Mouse (Mus musculus) lung, embryonic 15.5 days (tissue): ENCODE results near the gene Tpk1. TPM values are rescaled to one million over a fixed set of nuclear protein-coding genes. Genes with fewer than 3 reads are reported as not detected.
A peak's percentile ranks its signal among the peaks of the same experiment; 100 is the strongest.

Experiments
- ATAC-seq: fragments of 200-750 bp; cut with Nextera tagmentation; 2 replicates; pipeline ENCODE4 v1.8.0; 2017; ENCODE audit warnings: moderate number of reproducible peaks, borderline replicate concordance; ENCODE audit not compliant: low FRiP score, low TSS enrichment; ENCODE audit errors: extremely low read depth
- H3K27ac ChIP-seq: fragments of 300-500 bp; sonication (generic); 2 replicates; pipeline ENCODE4 v1.5.1; 2015; ENCODE audit warnings: moderate library complexity, mild to moderate bottlenecking, inconsistent platforms
- H3K27me3 ChIP-seq: fragments of 300-500 bp; sonication (generic); 2 replicates; pipeline ENCODE4 v1.6.1; 2015; ENCODE audit warnings: inconsistent platforms
- H3K36me3 ChIP-seq: fragments of 300-500 bp; sonication (generic); 2 replicates; pipeline ENCODE4 v1.6.1; 2015; ENCODE audit warnings: inconsistent platforms
- H3K4me1 ChIP-seq: fragments of 300-500 bp; sonication (generic); 2 replicates; pipeline ENCODE4 v1.6.1; 2015; ENCODE audit warnings: inconsistent platforms
- H3K4me2 ChIP-seq: fragments of 300-500 bp; sonication (generic); 2 replicates; pipeline ENCODE4 v1.6.1; 2015; ENCODE audit warnings: inconsistent platforms, mild to moderate bottlenecking, moderate library complexity
- H3K4me3 ChIP-seq: fragments of 300-500 bp; sonication (generic); 2 replicates; pipeline ENCODE4 v1.5.1; 2015; ENCODE audit warnings: mild to moderate bottlenecking, inconsistent platforms
- H3K9ac ChIP-seq: fragments of 300-500 bp; sonication (generic); 2 replicates; pipeline ENCODE4 v1.6.1; 2015; ENCODE audit warnings: inconsistent platforms
- H3K9me3 ChIP-seq: fragments of 300-500 bp; sonication (generic); 2 replicates; pipeline ENCODE4 v1.6.1; 2016; ENCODE audit warnings: inconsistent platforms
- WGBS: fragments of 180-500 bp; shearing (Covaris S2); methylation state at CpG from one replicate; pipeline ENCODE4 v1.1.7; 2015; 5-methylcytosine and 5-hydroxymethylcytosine counted together
- polyA plus RNA-seq: library from polyadenylated mRNA; unstranded; fragments of >200 nt; fragmentation: Nextera tagmentation; extraction: Ambion mirVana; gene quantifications from 2 replicates; pipeline ENCODE4 v1.2.1, GENCODE M21; 2015

The Tpk1 gene
- polyA plus RNA-seq, 1 experiment from 2014 or later, result 11.5 TPM

GRCm38 (mm10) chr6:43337491-43337961 lies 328.6 kb downstream of the Tpk1 start:
- ATAC-seq, result peak; percentile 84
- Histone ChIP-seq H3K4me1 (peaks cover 25% of the 10 kb centered on the region), H3K27me3 (no peaks in the 10 kb centered on the region), H3K36me3 (no peaks in the 10 kb centered on the region), H3K4me3 (no peak overlapping the region), H3K9me3 (no peaks in the 10 kb centered on the region), H3K4me2 (no peak overlapping the region), H3K9ac (no peak overlapping the region), H3K27ac (0 out of 2 replicates have a peak overlapping the region, but pooled peaks have one; percentile 0)
- 12% methylated on average over 10 of the region's 10 CpGs for WGBS

GRCm38 (mm10) chr6:43335619-43336234 lies 330.4 kb downstream of the Tpk1 start:
- ATAC-seq, result peak; percentile 43; the same call in 1 of the 2 replicates
- H3K27ac ChIP-seq, result no peak overlapping the region
- no peaks in the 10 kb centered on the region for H3K36me3 ChIP-seq

GRCm38 (mm10) chr6:43333479-43333878 lies 332.6 kb downstream of the Tpk1 start:
- H3K9ac ChIP-seq, result no peak overlapping the region
- no peaks in the 10 kb centered on the region for H3K36me3 ChIP-seq
- no peak overlapping the region for H3K4me3 ChIP-seq
- no peak overlapping the region for H3K4me2 ChIP-seq
- H3K27ac ChIP-seq, result peak overlapping the region; percentile 46
- no peak for ATAC-seq
- no peaks in the 10 kb centered on the region for H3K27me3 ChIP-seq
- H3K9me3 ChIP-seq, result no peaks in the 10 kb centered on the region
- peaks cover 22% of the 10 kb centered on the region for H3K4me1 ChIP-seq
- WGBS, result 48% methylated on average over 4 of the region's 4 CpGs

More at GRCm38 (mm10) chr6:43335619-43336234, 330.4 kb downstream of the Tpk1 start:
- Histone ChIP-seq H3K9me3 (no peaks in the 10 kb centered on the region), H3K27me3 (no peaks in the 10 kb centered on the region), H3K4me2 (no peak overlapping the region), H3K4me1 (peaks cover 24% of the 10 kb centered on the region), H3K9ac (no peak overlapping the region), H3K4me3 (no peak overlapping the region)
- 50% methylated on average over 3 of the region's 3 CpGs for WGBS

DNA sequence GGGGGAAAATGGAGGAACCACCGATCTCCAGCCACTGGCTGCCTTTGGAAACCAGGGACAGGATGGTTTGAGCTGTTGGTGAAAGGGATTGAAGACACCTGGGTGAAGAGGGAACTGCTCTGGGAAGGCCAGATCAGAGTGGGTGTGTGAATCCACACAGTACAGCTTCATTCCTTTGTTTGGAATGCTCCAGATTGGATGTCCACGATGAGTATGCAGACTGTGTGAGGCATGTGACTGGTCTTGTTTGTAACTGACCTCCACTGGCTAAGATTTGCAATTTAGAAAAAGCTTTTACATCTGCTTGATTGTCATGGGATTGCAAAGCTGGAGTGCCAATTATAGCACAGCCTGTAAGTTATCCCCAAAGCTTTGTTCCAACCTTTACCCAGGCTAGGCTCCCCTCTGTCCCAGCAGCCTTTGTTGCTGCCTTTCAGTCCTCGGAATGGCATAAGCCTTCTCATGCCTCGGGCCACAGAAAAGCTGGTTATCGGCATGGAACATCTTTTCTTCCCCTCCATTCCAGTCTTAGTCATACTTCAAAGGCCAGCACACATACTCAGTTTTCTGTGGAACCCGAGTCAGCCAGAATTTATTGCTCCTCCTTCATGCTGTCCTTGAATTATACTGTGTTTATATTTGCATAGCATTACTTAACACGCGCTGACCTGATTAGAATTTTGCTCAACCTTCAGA lies 353.0 kb downstream of the Tpk1 start:
- Histone ChIP-seq H3K4me2 (no peak overlapping the region), H3K9ac (no peak overlapping the region), H3K36me3 (no peaks in the 10 kb centered on the region), H3K27ac (no peak overlapping the region), H3K27me3 (no peaks in the 10 kb centered on the region), H3K4me3 (no peak overlapping the region), H3K4me1 (peaks cover 19% of the 10 kb centered on the region), H3K9me3 (no peaks in the 10 kb centered on the region)
- peak; percentile 38; the same call in 1 of the 2 replicates for ATAC-seq
- WGBS, result 55% methylated on average over 8 of the region's 8 CpGs

DNA sequence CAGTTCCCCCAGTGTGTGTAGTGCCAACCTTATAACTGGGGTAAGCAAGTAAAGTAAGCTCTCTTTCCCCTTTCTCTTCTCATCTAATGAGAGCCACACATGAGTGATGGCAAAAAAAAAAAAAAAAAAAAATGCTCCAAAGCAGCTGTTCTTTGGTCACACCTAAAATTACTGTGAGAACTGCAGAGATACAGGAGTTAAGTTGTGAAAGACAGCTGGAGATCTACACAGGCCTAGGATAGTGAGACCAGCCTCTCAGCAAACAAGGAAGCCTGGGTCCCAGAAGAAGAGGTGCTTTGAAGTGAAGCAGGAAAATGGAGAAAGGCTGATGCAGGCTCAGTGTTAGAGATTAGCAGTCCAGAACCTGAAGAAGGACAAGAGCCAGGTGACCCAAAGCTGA lies 353.5 kb downstream of the Tpk1 start:
- ATAC-seq, result no peak
- H3K36me3 ChIP-seq, result no peaks in the 10 kb centered on the region
- peaks cover 19% of the 10 kb centered on the region for H3K4me1 ChIP-seq
- no peak overlapping the region for H3K4me3 ChIP-seq
- no peak overlapping the region for H3K9ac ChIP-seq
- no peak overlapping the region for H3K4me2 ChIP-seq
- H3K9me3 ChIP-seq, result no peaks in the 10 kb centered on the region
- H3K27ac ChIP-seq, result no peak overlapping the region
- no peaks in the 10 kb centered on the region for H3K27me3 ChIP-seq

DNA sequence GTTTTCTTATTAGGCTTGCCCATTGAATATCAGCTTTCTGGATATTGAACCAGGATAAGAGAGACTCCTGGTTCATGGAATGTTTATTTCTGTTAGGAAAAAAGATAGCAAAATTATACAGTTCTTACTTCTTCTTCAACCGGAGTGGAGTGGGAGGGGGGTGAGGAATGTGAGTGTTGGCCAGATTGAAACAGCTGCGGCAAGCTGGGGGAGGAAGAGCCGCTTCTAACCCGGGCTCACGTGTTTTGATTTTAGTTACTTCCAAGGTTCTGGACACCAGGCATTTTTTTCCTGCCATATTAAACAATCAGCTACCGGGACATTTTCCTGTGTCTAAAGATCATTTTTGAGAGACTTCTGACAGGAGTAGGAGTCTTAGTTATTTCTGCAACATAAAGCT lies 356.0 kb downstream of the Tpk1 start:
- no peak for ATAC-seq
- Histone ChIP-seq H3K4me1 (peaks cover 19% of the 10 kb centered on the region), H3K27me3 (no peaks in the 10 kb centered on the region), H3K9ac (no peak overlapping the region), H3K4me3 (no peak overlapping the region), H3K9me3 (no peaks in the 10 kb centered on the region), H3K4me2 (no peak overlapping the region), H3K36me3 (no peaks in the 10 kb centered on the region), H3K27ac (0 out of 2 replicates have a peak overlapping the region, but pooled peaks have one; percentile 29)
- 26% methylated on average over 6 of the region's 6 CpGs for WGBS

DNA sequence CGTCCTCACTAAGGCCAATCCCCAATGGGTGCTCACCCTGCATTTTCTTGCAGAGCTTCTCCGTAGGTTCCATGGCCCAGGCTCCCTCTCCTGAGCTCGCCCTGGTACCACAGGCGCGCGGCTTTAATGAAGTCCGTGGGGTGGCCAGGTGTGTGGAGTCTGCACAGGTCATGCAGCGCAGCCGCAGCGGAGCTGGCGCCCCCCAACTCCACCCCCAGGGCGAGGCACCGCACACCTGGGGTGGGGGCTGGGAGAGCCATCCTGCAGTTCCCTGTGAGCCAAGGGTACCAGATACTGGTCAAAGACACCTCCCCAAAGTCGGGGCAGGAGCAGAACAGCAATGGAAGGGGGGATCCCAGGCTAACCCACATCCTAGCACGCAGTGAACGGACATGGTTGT lies 356.6 kb downstream of the Tpk1 start, which contains the start of gene Nobox:
Gene Nobox (minus strand): TSS at position 101 of the 400 bp plus-strand sequence.
- H3K27ac ChIP-seq, result 0 out of 2 replicates have a peak within 1 kb of the TSS, but pooled peaks have one; percentile 29
- peak; percentile 15 for ATAC-seq
- H3K4me1 ChIP-seq, result peaks cover 19% of the 10 kb centered on the region
- no peaks in the 10 kb centered on the region for H3K36me3 ChIP-seq
- no peaks in the 10 kb centered on the region for H3K27me3 ChIP-seq
- H3K9me3 ChIP-seq, result no peaks in the 10 kb centered on the region
- H3K4me3 ChIP-seq, result no peak within 1 kb of the TSS
- H3K9ac ChIP-seq, result no peak within 1 kb of the TSS
- 63% methylated on average over 16 of the region's 16 CpGs for WGBS
- H3K4me2 ChIP-seq, result no peak within 1 kb of the TSS

DNA sequence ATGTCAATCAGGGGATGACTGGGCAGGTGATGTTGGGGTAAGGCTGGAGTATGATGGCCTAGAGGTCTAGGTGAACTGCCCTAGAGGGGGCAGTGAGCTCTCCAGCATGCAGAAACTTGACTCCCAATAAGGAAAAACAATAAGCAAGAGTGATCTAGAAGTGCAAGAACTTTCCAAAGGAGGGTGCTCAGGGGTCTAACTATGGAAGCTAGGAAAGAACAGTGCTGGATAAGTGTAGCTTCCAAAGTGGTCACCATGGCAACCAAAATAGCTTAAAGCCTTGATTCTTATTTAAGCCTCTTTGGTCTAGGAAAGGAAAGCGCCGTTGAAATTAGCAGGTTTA lies 368.6 kb downstream of the Tpk1 start:
- no peak overlapping the region for H3K9ac ChIP-seq
- H3K4me3 ChIP-seq, result no peak overlapping the region
- H3K27me3 ChIP-seq, result no peaks in the 10 kb centered on the region
- H3K4me2 ChIP-seq, result no peak overlapping the region
- ATAC-seq, result no peak
- no peaks in the 10 kb centered on the region for H3K9me3 ChIP-seq
- 25% methylated on average over 2 of the region's 2 CpGs for WGBS
- peaks cover 31% of the 10 kb centered on the region for H3K4me1 ChIP-seq
- H3K36me3 ChIP-seq, result no peaks in the 10 kb centered on the region
- no peak overlapping the region for H3K27ac ChIP-seq

DNA sequence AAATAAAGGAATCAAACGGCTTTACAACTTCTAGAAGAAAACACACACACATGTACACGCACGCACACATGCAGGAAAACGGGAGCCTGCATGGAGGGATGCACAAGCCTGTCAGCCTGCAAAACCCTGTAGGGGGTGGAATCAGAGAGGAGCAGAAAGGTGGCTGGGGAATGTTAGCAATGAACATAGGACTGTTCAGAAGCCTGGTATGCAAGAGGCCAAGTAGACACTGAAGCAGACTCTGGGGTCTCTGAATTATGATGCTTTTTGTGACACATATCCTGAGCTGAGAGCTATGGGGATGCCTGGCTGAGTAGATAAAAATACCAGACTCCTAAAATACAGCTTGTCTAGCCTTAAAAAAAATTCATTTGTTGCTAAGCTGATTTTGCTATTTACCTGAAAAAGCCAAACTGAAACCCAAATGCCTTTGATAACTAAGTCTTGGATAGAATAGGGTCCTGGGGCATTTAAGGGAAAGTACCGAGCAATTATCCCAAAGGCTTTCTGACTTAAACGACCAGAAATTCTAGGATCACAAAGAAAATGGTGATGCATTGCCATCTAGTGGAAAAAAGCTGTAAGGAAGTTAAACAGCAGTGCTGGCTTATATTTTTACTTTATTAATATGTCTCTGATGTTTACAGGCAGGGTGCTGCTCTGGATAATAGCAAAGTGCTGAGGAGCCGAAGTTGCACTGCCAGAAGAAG lies 369.1 kb downstream of the Tpk1 start:
- WGBS, result 31% methylated on average over 7 of the region's 7 CpGs
- peak overlapping the region; percentile 84; the same call in 1 of the 2 replicates for H3K27ac ChIP-seq
- no peaks in the 10 kb centered on the region for H3K27me3 ChIP-seq
- no peak overlapping the region for H3K9ac ChIP-seq
- H3K4me2 ChIP-seq, result no peak overlapping the region
- H3K4me1 ChIP-seq, result peaks cover 35% of the 10 kb centered on the region
- no peak overlapping the region for H3K4me3 ChIP-seq
- ATAC-seq, result no peak
- no peaks in the 10 kb centered on the region for H3K9me3 ChIP-seq
- no peaks in the 10 kb centered on the region for H3K36me3 ChIP-seq

GRCm38 (mm10) chr6:43295908-43296307 lies 370.2 kb downstream of the Tpk1 start:
- H3K4me3 ChIP-seq, result no peak overlapping the region
- no peaks in the 10 kb centered on the region for H3K27me3 ChIP-seq
- peaks cover 2% of the 10 kb centered on the region; the same call in 1 of the 2 replicates for H3K36me3 ChIP-seq
- H3K9me3 ChIP-seq, result no peaks in the 10 kb centered on the region
- no peak overlapping the region for H3K4me2 ChIP-seq
- WGBS, result 11% methylated on average over 5 of the region's 5 CpGs
- peaks cover 37% of the 10 kb centered on the region for H3K4me1 ChIP-seq
- peak overlapping the region; percentile 84 for H3K27ac ChIP-seq
- peak; percentile 92 for ATAC-seq
- no peak overlapping the region for H3K9ac ChIP-seq
